Mouse (Mus musculus) C2C12 (cell line): ENCODE measurements around the gene Selenow. TPM values are rescaled to one million over a fixed set of nuclear protein-coding genes. Genes with fewer than 3 reads are reported as not detected.

Experiments
- H3K27me3 ChIP-seq: one replicate; pipeline ENCODE4 v1.6.1; 2011; ENCODE audit not compliant: control insufficient read depth, insufficient read depth, insufficient read length
- H3K36me3 ChIP-seq: one replicate; pipeline ENCODE4 v1.6.1; 2011; ENCODE audit not compliant: control insufficient read depth, insufficient read depth
- H3K4me3 ChIP-seq: one replicate; pipeline ENCODE4 v1.5.1; 2011; ENCODE audit warnings: mild to moderate bottlenecking, control low read depth; ENCODE audit not compliant: poor library complexity, insufficient read depth, severe bottlenecking
- H3K79me2 ChIP-seq: one replicate; pipeline ENCODE4 v1.6.1; 2011; ENCODE audit not compliant: control insufficient read depth, insufficient read depth
- H3K79me3 ChIP-seq: one replicate; pipeline ENCODE4 v1.6.1; 2011; ENCODE audit warnings: low read depth, control low read depth
- H3ac ChIP-seq: one replicate; pipeline ENCODE3; 2011; ENCODE audit warnings: low read depth; ENCODE audit not compliant: control insufficient read depth, insufficient read length
- CEBPB ChIP-seq: IDR thresholded peaks from one replicate; pipeline ENCODE4 v1.6.1; 2011; ENCODE audit warnings: low read depth, mild to moderate bottlenecking, control low read depth, moderate library complexity
- CTCF ChIP-seq: IDR thresholded peaks from one replicate; pipeline ENCODE4 v1.5.1; 2011; ENCODE audit not compliant: control insufficient read depth, insufficient read depth, insufficient read length
- FOSL1 ChIP-seq: IDR thresholded peaks from one replicate; pipeline ENCODE4 v1.8.0; 2011; ENCODE audit warnings: mild to moderate bottlenecking, low read length; ENCODE audit not compliant: poor library complexity, insufficient read depth, severe bottlenecking
- MAX ChIP-seq: IDR thresholded peaks from one replicate; pipeline ENCODE4 v1.6.1; 2011; ENCODE audit warnings: mild to moderate bottlenecking, control low read depth
- MYOD1 ChIP-seq: IDR thresholded peaks from one replicate; pipeline ENCODE4 v1.6.1; 2011; ENCODE audit warnings: low read depth; ENCODE audit not compliant: control insufficient read depth, insufficient read length
- MYOG ChIP-seq: IDR thresholded peaks from one replicate; pipeline ENCODE4 v1.6.1; 2011; ENCODE audit not compliant: control insufficient read depth, insufficient read length; ENCODE audit errors: extremely low read depth
- USF1 ChIP-seq: IDR thresholded peaks from one replicate; pipeline ENCODE4 v1.6.1; 2011; ENCODE audit warnings: low read depth, mild to moderate bottlenecking, control low read depth, moderate library complexity
- polyA plus RNA-seq: library from polyadenylated mRNA; unstranded; fragments of >200 nt; fragmentation: generic; extraction: Trizol; gene quantifications from one replicate; pipeline ENCODE4 v1.2.1, GENCODE M21; 2012; ENCODE audit warnings: missing spikeins

Selenow gene
- polyA plus RNA-seq, 1 experiment = 423 TPM

DNA sequence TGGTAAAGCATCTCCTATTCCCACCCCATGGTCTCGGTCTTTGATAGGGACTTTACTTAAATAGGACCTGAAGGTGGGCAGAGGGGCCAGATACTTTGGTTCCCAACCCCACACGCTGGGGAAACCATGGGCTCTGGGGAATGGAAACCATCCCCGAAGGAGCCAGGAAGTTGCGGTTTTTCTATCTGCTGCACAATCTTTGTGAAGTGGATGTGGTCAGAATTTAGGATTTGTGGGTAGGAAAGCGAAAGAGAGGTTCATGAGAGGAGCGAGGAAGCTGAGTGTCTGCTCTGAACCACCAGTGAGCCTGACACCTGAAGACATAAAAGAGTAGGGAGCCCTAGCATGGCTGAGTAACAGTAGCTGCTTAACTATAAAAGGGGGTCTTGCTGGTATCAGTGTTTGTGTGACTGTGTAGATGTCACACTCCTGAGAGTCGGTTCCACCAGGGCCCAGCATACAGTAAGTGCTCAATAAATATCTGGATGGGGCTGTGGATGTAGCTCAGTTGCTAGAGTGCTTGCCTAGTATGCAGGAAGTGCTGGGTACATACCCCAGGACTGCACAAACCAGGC, 27.1 kb upstream of the Selenow start:
- no peak overlapping the region for H3K4me3 ChIP-seq

DNA sequence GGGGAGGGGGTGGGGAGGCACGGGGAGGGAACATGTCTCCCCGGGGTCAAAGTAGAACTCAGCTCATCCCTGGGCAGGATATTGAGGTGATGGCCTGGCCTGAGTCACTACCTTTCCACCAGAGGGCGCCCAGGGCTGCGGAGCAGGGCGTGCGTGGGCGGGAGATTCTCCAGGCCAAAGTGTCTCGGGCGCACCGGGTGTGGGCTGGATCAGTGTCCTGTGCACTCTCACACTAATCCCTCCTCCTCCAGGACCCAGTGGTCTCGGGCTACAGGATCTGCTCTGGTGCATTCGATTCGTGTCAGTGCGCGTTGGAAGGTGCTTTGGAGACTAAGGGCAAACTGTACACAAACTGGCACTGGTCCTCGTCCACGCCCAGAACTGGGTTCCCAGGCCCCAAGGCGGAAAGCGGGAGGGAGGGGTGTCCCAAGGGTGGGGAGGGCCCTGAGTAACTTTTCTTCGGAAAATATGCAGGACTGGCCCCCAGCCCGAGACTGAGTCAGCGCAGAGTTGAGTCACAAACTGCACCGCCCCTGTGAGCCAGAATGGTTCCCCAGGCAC, 26.3 kb upstream of the Selenow start:
- Histone ChIP-seq H3K4me3 (no peak overlapping the region), H3K36me3 (peaks cover 51% of the 10 kb centered on the region), H3K79me3 (peaks cover 22% of the 10 kb centered on the region), H3ac (peak overlapping the region; percentile 58), H3K27me3 (no peaks in the 10 kb centered on the region), H3K79me2 (peaks cover 31% of the 10 kb centered on the region)
- TF ChIP-seq MAX = peak; percentile 31
- TF ChIP-seq CTCF = peak; percentile 93
- no peak for TF ChIP-seq MYOD1
- no peak for TF ChIP-seq MYOG
- no peak for TF ChIP-seq USF1
- no peak for TF ChIP-seq CEBPB
- TF ChIP-seq FOSL1 = peak; percentile 80

More for the DNA sequence above, 27.1 kb upstream of the Selenow start:
- Histone ChIP-seq H3K79me3 (peaks cover 17% of the 10 kb centered on the region), H3K79me2 (peaks cover 23% of the 10 kb centered on the region), H3ac (no peak overlapping the region), H3K27me3 (no peaks in the 10 kb centered on the region), H3K36me3 (peaks cover 50% of the 10 kb centered on the region)
- TF ChIP-seq MYOD1 = no peak
- TF ChIP-seq MYOG = no peak
- TF ChIP-seq MAX = no peak
- no peak for TF ChIP-seq CEBPB
- TF ChIP-seq CTCF = no peak
- TF ChIP-seq FOSL1 = no peak
- TF ChIP-seq USF1 = no peak

DNA sequence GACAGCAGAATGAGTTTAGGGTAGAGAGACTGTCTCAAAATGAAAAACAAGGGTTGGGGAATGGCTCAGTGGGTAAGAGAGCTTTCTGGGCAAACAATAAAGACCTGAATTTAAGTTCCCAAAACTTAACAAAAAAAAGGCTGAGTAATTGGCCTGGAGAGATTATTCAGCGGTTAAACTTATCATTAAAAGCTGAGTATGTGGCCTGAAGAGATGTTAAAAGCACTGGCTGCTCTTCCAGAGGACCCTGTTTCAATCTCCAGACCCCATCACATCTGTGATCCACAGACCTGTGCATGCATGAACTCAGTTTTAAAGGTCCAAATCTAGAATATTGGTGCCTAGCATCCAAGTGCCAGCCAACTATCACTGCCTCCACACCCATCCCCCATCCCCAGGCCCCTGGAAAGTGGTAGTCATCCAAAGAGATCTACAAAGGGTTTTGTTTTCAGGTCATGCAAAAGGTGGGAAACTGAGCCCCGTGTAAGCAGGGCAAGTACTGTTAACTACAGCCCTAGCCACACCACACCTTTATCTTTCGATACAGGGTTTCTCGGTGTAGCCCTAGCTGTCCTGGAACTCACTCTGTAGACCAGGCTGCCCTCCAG, 25.6 kb upstream of the Selenow start:
- H3K79me2 ChIP-seq = peaks cover 38% of the 10 kb centered on the region
- peaks cover 25% of the 10 kb centered on the region for H3K79me3 ChIP-seq
- no peak for TF ChIP-seq USF1
- TF ChIP-seq FOSL1 = no peak
- no peak for TF ChIP-seq CTCF
- TF ChIP-seq MYOG = no peak
- no peak for TF ChIP-seq CEBPB
- TF ChIP-seq MYOD1 = no peak
- no peak for TF ChIP-seq MAX
- H3K27me3 ChIP-seq = no peaks in the 10 kb centered on the region
- H3K4me3 ChIP-seq = no peak overlapping the region
- H3ac ChIP-seq = peak overlapping the region; percentile 33
- H3K36me3 ChIP-seq = peaks cover 51% of the 10 kb centered on the region

DNA sequence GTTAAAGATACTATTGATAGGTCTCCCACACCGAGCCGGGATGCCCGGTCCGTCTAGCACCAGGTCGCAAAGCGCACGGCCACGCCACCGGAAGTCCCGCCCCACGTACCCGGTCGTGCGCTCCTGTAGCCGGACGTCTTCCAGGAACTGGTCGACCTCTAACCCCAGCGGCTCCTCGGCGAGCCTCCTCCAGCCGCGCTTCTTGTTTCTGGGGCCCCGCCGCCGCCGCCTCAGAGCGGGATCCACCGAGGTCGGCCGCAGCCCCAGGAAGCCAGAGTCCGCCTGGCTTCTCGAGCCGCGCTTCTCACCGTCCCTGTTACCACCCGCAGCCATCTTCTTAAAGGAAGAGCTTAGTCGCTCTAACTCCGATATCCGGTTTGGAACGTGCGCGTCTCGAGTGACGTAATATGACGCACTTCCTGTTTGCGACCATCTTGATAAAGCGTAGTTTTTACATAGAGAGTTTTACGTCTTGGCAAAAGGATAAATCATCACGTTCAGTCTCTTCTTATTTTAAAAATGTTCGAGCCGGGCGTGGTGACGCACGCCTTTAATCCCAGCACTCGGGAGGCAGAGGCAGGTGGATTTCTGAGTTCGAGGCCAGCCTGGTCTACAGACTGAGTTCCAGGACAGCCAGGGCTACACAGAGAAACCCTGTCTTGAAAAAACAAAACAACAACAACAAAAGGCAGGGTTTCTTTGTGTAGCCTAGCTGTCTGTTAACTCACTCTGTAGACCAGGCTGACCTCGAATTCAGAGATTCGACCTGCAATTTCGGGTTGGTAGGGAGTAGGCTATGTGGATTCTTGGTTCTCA, 23.7 kb upstream of the Selenow start, which contains the start of gene Nop53:
TSS of gene Nop53 (minus strand) at position 354 of the 816 bp plus-strand sequence.
- H3K79me3 ChIP-seq = peaks cover 25% of the 10 kb centered on the region
- TF ChIP-seq MAX (peak; percentile 27), USF1 (no peak)
- H3K79me2 ChIP-seq = peaks cover 44% of the 10 kb centered on the region
- peak within 1 kb of the TSS; percentile 76 for H3ac ChIP-seq
- peak within 1 kb of the TSS; percentile 64 for H3K4me3 ChIP-seq
- H3K27me3 ChIP-seq = no peaks in the 10 kb centered on the region
- peaks cover 50% of the 10 kb centered on the region for H3K36me3 ChIP-seq

DNA sequence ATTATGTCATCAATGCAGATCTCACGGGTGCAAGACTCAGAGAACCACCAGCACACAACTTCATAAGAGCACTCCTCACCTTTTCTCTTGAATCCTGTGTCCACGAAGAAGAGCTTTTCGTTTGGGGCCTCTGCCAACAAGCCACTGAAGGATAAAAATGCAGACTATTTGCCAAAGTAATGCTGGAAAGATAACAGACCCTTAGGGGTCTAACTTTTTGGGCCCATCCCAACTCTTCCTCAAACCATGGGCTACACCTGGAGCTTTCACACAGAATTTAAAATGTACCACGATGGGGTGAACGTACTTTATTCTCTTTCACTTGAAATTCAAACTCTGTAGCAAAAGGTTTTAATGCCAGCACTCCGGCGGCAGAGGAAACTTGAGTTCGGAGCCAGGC, 23.0 kb upstream of the Selenow start:
- no peak for TF ChIP-seq MAX
- TF ChIP-seq MYOD1 = no peak
- TF ChIP-seq FOSL1 = no peak
- no peak for TF ChIP-seq USF1
- TF ChIP-seq MYOG = no peak
- TF ChIP-seq CTCF = no peak
- TF ChIP-seq CEBPB = no peak
- Histone ChIP-seq H3K79me3 (peaks cover 25% of the 10 kb centered on the region), H3K36me3 (peaks cover 47% of the 10 kb centered on the region), H3K27me3 (no peaks in the 10 kb centered on the region), H3K79me2 (peaks cover 40% of the 10 kb centered on the region), H3K4me3 (peak overlapping the region; percentile 64), H3ac (peak overlapping the region; percentile 74)
